Mouse (Mus musculus) liver, embryonic 11.5 days (tissue): Measurements from ENCODE around the gene Cntnap2. TPM values are rescaled to one million over a fixed set of nuclear protein-coding genes. Genes with fewer than 3 reads are reported as not detected.

Source experiments
- ATAC-seq: fragments of 200-750 bp; cut with Nextera tagmentation; replicated peaks from 2 replicates; pipeline ENCODE4 v1.8.0; 2017; ENCODE audit warnings: moderate number of reproducible peaks, mild to moderate bottlenecking, moderate TSS enrichment, moderate library complexity; ENCODE audit not compliant: low FRiP score
- DNase-seq: peaks from one replicate; pipeline ENCODE4 v3.0.0-alpha.2; 2017; ENCODE audit warnings: low spot score
- H3K27ac ChIP-seq: fragments of 300-500 bp; sonication (generic); 2 replicates; pipeline ENCODE4 v1.5.1; 2014; ENCODE audit warnings: mild to moderate bottlenecking, low read depth, low read length, control low read depth
- H3K27me3 ChIP-seq: fragments of 300-500 bp; sonication (generic); replicated peaks from 2 replicates; pipeline ENCODE4 v1.6.1; 2014; ENCODE audit warnings: low read length, mixed read lengths; ENCODE audit not compliant: control insufficient read depth, insufficient read depth
- H3K36me3 ChIP-seq: fragments of 300-500 bp; sonication (generic); 2 replicates; pipeline ENCODE4 v1.6.1; 2014; ENCODE audit warnings: mild to moderate bottlenecking, low read length, moderate library complexity, mixed read lengths; ENCODE audit not compliant: control insufficient read depth, insufficient read depth
- H3K4me1 ChIP-seq: fragments of 300-500 bp; sonication (generic); replicated peaks from 2 replicates; pipeline ENCODE4 v1.6.1; 2014; ENCODE audit warnings: low read length, mixed read lengths; ENCODE audit not compliant: control insufficient read depth, insufficient read depth
- H3K4me2 ChIP-seq: fragments of 300-500 bp; sonication (generic); 2 replicates; pipeline ENCODE4 v1.6.1; 2014; ENCODE audit warnings: mild to moderate bottlenecking, control low read depth, moderate library complexity
- H3K4me3 ChIP-seq: fragments of 300-500 bp; sonication (generic); 2 replicates; pipeline ENCODE4 v1.5.1; 2014; ENCODE audit warnings: low read depth, low read length, control low read depth
- H3K9ac ChIP-seq: fragments of 300-500 bp; sonication (generic); 2 replicates; pipeline ENCODE4 v1.6.1; 2014; ENCODE audit warnings: low read depth, low read length, control low read depth
- H3K9me3 ChIP-seq: fragments of 300-500 bp; sonication (generic); 2 replicates; pipeline ENCODE4 v1.6.1; 2016; ENCODE audit warnings: low read length, inconsistent platforms, mixed read lengths; ENCODE audit not compliant: control insufficient read depth
- WGBS: fragments of 180-500 bp; shearing (Covaris S2); extraction: QIAGEN DNeasy Blood & Tissue Kit; methylation state at CpG from one replicate; pipeline ENCODE4 v1.1.7; 2014; 5-methylcytosine and 5-hydroxymethylcytosine counted together
- polyA plus RNA-seq: library from polyadenylated mRNA; unstranded; fragments of >200 nt; fragmentation: Nextera tagmentation; extraction: Ambion mirVana; gene quantifications from 2 replicates; pipeline ENCODE4 v1.2.1, GENCODE M21; 2014

Gene Cntnap2
- polyA plus RNA-seq, 1 experiment from 2014 or later: 1.2 TPM

- DNase-seq (no peak), ATAC-seq (no peak)
- Histone ChIP-seq H3K4me3 (no peak overlapping the region), H3K27me3 (no peaks in the 10 kb centered on the region), H3K27ac (no peak overlapping the region), H3K4me2 (no peak overlapping the region), H3K9ac (no peak overlapping the region), H3K4me1 (peaks cover 8% of the 10 kb centered on the region), H3K9me3 (no peaks in the 10 kb centered on the region), H3K36me3 (no peaks in the 10 kb centered on the region)
- 70% methylated on average over 6 of the region's 6 CpGs for WGBS
Measured at GRCm38 (mm10) chr6:47341503-47341884, 2282.3 kb downstream of the Cntnap2 start.

GRCm38 (mm10) chr6:47343245-47343644 lies 2284.1 kb downstream of the Cntnap2 start:
- H3K4me1 ChIP-seq: 0 out of 2 replicates have a peak, but pooled peaks cover 2% of the 10 kb centered on the region
- H3K36me3 ChIP-seq: no peaks in the 10 kb centered on the region
- no peak overlapping the region for H3K4me2 ChIP-seq
- DNase-seq (no peak), ATAC-seq (no peak)
- WGBS: 88% methylated on average over 1 of the region's 1 CpGs
- no peaks in the 10 kb centered on the region for H3K9me3 ChIP-seq
- H3K27ac ChIP-seq: no peak overlapping the region
- H3K4me3 ChIP-seq: no peak overlapping the region
- H3K9ac ChIP-seq: no peak overlapping the region
- no peaks in the 10 kb centered on the region for H3K27me3 ChIP-seq

GRCm38 (mm10) chr6:47344696-47345095 lies 2285.5 kb downstream of the Cntnap2 start:
- H3K4me1 ChIP-seq: 0 out of 2 replicates have a peak, but pooled peaks cover 2% of the 10 kb centered on the region
- H3K4me3 ChIP-seq: no peak overlapping the region
- H3K4me2 ChIP-seq: no peak overlapping the region
- DNase-seq: no peak
- ATAC-seq: no peak
- H3K27me3 ChIP-seq: no peaks in the 10 kb centered on the region
- no peaks in the 10 kb centered on the region for H3K36me3 ChIP-seq
- H3K9ac ChIP-seq: no peak overlapping the region
- 84% methylated on average over 3 of the region's 3 CpGs for WGBS
- no peaks in the 10 kb centered on the region for H3K9me3 ChIP-seq
- no peak overlapping the region for H3K27ac ChIP-seq

- ATAC-seq: no peak
- H3K27me3 ChIP-seq: no peaks in the 10 kb centered on the region
- no peak for DNase-seq
- H3K4me3 ChIP-seq: no peak overlapping the region
- H3K4me2 ChIP-seq: no peak overlapping the region
- no peaks in the 10 kb centered on the region for H3K4me1 ChIP-seq
- no peaks in the 10 kb centered on the region for H3K9me3 ChIP-seq
- no peak overlapping the region for H3K9ac ChIP-seq
- WGBS: 80% methylated on average over 8 of the region's 8 CpGs
- H3K36me3 ChIP-seq: no peaks in the 10 kb centered on the region
- no peak overlapping the region for H3K27ac ChIP-seq
Measured at GRCm38 (mm10) chr6:47350100-47350690, 2291.0 kb downstream of the Cntnap2 start.
